Mouse (Mus musculus): ENCODE results near the gene Pkm.

The Pkm gene

DNA sequence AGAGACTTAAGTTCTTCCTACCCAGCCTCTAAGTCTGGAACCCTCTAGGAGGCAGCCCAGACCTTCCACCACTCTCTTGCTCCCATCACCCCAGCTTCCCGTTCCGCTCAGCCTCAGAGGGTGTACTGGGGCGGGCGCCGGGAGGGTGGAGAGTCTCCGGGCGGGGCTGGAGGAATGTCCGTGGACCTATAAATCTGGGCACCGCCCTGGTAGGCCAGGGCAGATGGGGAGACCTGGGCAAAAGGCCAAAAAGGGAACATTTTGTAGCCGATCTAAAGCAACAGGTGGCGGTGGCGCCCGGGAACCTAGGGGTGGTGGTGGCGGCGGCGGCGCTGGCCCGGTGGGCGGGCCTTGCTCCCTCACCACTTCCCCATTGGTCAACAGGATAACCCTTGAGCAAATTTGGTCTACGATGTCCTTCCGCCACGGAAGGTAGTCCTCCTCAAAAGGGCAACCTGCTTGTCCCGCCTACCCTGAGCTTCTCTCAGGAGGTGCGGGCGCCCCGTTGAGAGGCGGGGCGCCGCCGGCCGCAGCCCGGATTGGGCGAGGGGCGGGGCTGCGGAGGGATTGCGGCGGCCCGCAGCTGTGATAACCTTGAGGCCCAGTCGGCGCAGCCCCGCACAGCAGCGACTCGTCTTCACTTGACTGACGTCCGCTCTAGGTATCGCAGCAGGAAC, at the start of gene Pkm:
TSS of gene Pkm (plus strand) at position 411 of the 677 bp plus-strand sequence.
- DNase-seq (ENCODE audit: low read depth, low spot score): peak; percentile 98

DNA sequence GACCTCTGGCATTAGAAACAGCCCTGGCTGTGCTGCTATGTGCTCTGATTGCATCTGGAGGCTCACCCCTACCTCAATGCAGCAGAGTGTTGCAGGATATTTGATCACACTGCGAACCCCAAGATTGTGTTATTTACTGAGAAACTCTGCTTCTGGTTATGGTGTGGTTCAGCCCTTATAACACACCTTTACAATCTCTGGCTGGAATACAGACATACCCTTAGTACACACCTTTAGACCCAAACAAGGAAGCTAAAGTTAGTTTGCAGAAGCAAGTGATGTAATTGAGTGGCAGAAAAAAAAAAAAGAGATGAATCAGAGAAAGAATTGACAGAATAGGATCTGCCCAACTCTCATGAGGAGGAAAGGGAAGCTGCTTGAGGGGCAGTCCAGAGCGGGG, 45.2 kb upstream of the Pkm start:
- DNase-seq (ENCODE audit: low read depth, low spot score): no peak

GRCm38 (mm10) chr9:59615797-59616196, 40.4 kb upstream of the Pkm start:
- no peak for DNase-seq (ENCODE audit: low read depth, low spot score)

- peak; percentile 99 for DNase-seq (ENCODE audit: low read depth, low spot score)
These were observed 39.4 kb upstream of the Pkm start, which contains the start of gene Parp6 for GRCm38 (mm10) chr9:59616622-59617306. Gene Parp6, plus strand, starts transcription at chr9:59617284.

DNA sequence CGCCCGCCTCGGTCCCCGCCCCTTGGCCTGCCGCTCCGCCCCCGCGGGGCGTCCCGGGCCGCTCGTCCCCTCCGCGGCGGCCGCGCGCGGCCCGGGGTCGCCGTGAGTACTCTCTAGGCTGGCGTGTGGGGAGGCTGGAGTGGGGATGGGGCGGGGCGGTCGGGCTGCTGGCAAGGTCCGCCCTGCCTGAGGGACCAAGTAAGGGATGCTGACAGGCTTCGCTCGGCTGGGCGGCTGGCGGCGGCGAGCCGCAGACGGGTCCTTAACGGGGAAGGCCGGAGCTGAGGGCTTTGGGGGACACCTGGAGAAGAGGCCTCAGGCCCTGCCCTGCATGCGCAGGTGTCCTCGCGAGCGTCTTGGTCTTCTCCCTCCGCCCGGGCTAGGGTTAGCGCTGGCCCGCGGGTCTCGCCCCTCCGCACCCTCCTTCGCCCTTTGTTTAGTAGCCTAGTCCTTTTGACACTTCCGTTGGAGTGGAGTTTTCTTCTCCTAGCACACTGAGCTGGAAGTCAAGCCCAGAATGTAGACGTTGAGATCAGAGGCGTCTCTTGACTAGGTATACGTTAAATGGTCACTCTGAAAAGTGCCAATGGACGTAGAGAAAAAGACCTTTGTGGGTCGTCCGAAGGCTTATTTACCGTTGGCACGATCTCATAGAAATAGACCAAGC, 38.7 kb upstream of the Pkm start:
- no peak for DNase-seq (ENCODE audit: low read depth, low spot score)

DNA sequence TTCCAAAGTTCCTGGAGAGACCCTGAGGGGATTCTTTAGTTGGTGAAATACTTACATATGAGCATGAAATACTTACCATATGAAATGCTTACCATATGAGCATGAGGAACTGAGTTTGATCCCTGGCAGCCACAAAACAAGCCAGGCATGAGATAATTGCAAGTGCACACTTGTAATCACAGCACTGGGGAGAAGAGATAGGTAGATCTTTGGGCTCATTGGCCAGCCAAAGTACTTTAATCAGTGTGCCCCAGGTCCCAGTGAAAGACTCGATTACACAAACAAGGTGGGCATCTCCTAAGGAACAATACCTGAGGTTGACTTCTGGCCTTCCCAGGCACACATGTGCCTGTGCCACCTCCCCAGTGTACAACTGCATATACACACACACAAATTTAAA, 17.8 kb upstream of the Pkm start:
- no peak for DNase-seq (ENCODE audit: low read depth, low spot score)

DNA sequence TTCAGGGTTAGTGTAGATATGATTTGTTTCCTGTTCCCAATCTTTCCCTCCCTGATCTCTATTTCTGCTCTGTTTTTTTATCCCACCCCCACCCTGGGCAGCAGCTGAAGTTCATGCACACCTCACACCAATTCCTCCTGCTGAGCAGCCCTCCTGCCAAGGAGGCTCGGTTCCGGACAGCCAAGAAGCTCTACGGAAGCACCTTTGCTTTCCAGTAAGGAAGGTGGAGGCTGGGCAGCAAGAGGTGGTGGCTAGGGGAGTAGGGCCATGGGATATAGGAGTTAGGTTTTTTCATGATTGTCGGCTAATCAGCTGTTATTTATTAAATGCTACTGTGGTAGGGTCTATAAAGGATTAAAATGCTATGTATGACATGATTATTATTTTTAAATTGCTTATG, 16.2 kb upstream of the Pkm start:
- DNase-seq (ENCODE audit: low read depth, low spot score): no peak

- DNase-seq (ENCODE audit: low read depth, low spot score): no peak
These were observed 14.8 kb upstream of the Pkm start for GRCm38 (mm10) chr9:59641320-59641719.

DNA sequence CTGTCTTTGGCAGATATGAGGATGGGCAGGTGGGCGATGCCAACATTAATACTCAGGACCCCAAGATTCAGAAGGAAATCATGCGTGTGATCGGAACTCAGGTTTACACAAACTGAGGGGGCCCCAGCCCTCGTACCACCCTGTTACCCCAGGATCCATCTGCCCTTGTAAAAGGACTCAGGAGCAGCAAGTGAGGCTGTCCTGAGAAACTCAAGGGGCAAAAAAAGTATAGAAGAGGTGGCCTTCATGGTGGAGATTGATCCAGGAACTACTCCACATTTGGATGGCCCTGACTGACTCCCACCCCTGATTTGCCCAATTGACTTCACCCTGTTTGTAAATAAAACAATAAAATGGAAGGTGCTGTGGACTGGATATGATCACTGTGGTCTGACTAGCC, 6.3 kb upstream of the Pkm start:
- DNase-seq (ENCODE audit: low read depth, low spot score): no peak

- no peak for DNase-seq (ENCODE audit: low read depth, low spot score)
These were observed 2.8 kb upstream of the Pkm start for GRCm38 (mm10) chr9:59653371-59653770.

DNA sequence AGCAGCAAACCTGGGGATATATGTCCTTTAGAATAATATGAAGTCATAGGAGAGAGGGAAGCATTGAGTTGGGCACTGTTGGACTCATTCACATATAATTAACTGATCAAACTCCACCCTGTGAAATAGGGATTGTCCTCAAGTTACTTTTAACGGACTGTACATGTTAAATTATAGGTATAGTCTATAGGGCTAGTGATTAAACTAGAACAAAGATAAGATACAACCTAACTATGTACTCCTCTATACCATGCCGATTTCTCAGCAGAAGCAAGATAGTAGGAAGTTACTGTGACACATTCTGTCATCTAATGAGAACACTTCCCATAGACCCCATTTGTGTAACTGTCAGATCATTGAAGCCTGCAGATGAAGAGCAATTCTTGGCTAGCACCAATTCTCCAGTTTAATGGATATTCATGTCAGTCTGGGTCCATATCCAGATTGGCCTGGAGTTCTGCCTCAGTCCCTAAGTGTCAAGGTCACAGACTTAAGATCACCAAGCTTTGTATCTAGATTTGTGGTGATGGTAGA, 1.7 kb upstream of the Pkm start:
- no peak for DNase-seq (ENCODE audit: low read depth, low spot score)

DNA sequence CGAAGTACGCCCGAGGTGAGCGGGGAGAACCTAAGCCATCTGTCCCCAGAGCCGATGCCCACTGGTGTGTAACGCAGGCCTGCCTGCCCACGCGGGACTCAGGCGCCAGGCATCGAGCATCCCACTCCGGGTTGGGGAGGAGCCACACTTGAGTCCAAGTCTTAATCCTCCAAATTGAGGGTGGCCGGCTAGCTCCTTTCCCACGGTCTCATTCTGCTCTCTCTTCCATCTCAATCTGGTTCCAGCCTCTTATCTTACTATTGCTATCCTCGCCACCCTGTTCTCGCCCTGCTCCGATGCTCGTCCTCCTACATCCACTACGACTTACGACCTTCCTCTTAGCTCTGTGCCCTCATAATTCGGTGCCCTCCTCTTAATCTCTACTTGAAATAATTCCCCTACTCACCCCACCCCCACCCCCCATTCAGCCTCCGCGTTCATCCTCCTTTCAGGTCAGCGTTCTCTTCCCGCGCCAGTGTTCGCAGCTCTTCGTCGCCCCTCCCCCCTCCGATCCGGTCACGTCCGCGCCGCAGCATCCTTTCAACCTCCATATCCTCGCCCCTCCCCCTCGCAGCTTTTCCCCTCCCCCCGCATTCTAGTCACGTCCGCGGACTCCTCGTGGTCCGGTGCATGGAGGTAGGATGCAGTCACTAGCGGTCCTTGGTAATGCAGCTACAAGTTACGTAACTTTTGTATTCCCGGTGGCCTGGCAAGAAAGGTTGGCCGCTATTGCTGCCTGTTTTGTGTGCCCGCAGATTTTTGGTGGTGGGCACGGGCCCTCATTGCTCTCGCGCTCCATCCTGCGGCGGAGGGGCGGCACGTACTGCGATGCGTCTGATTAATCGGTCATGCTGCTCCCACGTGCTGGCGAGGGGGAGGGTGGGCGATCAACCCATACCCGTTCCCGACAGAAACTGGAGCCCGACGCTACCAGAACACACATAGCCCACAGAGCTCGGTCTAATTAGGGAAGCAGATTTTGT, 758 bp downstream of the Pkm start:
- DNase-seq (ENCODE audit: low read depth, low spot score): peak; percentile 84

DNA sequence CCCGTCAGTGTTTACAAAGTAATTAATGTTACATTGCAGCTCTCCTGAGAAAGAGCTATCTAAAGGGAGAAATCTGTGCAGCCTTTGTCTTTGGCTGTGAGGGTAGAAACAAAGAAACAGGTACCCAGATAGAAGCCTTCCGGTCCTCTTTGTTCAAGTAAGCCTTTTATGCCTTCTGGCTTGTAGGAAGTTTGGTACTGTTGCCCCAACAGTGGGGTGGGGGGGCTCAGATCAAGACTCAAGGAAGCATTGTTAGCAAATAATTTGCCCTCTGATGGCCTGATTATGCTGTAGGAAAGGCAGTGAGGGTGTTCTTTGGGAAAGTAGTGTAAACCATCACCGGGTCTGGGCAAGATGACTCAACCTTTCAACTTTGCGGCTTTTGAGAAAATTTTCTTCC, 2.0 kb downstream of the Pkm start:
- DNase-seq (ENCODE audit: low read depth, low spot score): no peak

GRCm38 (mm10) chr9:59659036-59660026, 3.2 kb downstream of the Pkm start:
- peak; percentile 74 for DNase-seq (ENCODE audit: low read depth, low spot score)

- peak; percentile 50 for DNase-seq (ENCODE audit: low read depth, low spot score)
These were observed 4.3 kb downstream of the Pkm start for GRCm38 (mm10) chr9:59660421-59660820.

- DNase-seq (ENCODE audit: low read depth, low spot score): no peak
These were observed 5.3 kb downstream of the Pkm start for GRCm38 (mm10) chr9:59661298-59661975.

DNA sequence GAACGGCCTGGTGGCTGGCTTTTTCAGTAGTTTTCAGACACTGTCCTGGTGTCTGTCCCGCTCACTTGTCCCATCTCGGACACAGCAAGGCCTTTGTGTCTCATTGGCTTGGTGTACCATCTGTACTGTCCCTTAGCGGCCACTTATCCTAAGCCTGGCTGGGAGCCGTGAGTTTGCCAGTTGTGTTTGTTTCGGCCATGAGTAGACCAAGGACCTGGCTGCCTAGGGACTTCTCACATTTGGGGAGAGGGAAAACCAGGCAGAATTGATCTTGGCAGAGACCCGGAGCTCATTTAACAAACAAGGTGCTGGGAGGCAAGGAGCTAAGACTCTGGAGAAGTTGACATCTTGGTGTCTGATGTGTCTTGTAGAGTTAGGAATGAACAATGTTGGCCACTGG, 7.1 kb downstream of the Pkm start:
- no peak for DNase-seq (ENCODE audit: low read depth, low spot score)

GRCm38 (mm10) chr9:59663957-59664356, 7.8 kb downstream of the Pkm start:
- no peak for DNase-seq (ENCODE audit: low read depth, low spot score)

DNA sequence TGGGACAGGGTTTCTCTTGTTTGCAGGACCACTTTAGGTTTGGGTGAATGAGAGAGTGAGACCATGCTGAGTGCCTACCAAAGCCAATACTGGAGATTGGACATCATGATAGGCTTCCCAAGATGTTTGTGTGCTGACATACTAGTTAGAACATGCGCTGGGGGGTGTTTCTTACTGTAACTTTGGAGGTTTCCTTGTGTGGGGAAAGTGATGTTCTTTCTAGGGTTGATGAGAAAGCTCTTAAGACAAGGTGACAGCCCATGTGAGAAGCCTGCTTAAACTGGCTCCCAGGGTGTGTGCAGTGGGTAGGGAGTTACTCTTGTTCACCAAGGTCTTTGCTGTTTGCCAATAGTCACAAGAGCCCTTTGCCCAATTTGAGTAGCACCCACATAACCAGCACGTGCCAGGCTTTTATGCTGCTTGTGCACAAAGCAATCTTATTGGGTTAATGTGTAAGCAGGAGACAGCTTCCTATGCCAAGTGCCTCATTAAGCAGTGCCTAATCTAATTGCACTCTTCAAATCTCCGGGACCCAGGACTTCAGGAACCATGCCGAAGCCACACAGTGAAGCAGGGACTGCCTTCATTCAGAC, 8.6 kb downstream of the Pkm start:
- DNase-seq (ENCODE audit: low read depth, low spot score): no peak

All from retina, postnatal 7 days (tissue).